Mouse (Mus musculus) lung, adult 2 months (tissue): ENCODE data around the gene Olfr47.
"Not testable (repeated sequence)": the region's sequence is repeated elsewhere in the genome, so short reads cannot be mapped to it uniquely, and the experiment has no call there.

Experiments
- CTCF ChIP-seq: fragments of 200-500 bp; IDR thresholded peaks from 2 replicates; pipeline ENCODE4 v1.5.1; 2011; ENCODE audit warnings: mild to moderate bottlenecking, low read length, control low read depth; ENCODE audit not compliant: insufficient read depth
- POLR2A ChIP-seq: fragments of 200-500 bp; IDR thresholded peaks from 2 replicates; pipeline ENCODE4 v1.6.1; 2011; ENCODE audit warnings: low read depth, mild to moderate bottlenecking, control low read depth, low read length, borderline replicate concordance; ENCODE audit errors: extremely low read depth

- not testable (repeated sequence) for TF ChIP-seq CTCF, POLR2A
These were observed at the start of gene Olfr47 for GRCm38 (mm10) chr6:43231255-43231654.
